Mouse (Mus musculus): Measurements from ENCODE around the gene Ncoa1. TPM values are rescaled to one million over a fixed set of nuclear protein-coding genes. Genes with fewer than 3 reads are reported as not detected.
"Not testable (repeated sequence)": the region's sequence is repeated elsewhere in the genome, so short reads cannot be mapped to it uniquely, and the experiment has no call there.

Ncoa1 gene
- total RNA-seq, 2 experiments from 2014 or later: 98.4 to 101 TPM

DNA sequence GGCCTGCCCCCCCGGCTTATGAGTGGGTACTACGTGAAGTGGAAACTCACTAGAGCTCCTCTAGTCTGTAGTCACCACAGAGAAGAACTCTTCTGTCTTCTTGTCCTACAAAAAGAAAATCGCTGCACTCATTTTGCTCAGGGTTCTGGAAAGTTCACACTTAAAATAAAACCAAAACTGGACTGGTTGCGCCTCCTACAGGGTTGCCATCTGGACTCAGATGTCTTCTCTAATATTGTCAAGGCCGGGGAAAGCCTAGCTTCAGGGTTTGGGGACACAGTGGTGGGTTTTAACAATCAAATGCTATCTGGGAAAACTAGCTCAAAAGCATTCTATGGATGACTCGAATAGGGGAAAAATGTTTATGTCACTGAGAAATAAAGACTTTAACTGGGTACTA lies 227.2 kb downstream of the Ncoa1 start:
- no peak for DNase-seq (ENCODE audit: low spot score in 2 of 2)
- intact Hi-C loops (cut with DNase I): no loop called here

DNA sequence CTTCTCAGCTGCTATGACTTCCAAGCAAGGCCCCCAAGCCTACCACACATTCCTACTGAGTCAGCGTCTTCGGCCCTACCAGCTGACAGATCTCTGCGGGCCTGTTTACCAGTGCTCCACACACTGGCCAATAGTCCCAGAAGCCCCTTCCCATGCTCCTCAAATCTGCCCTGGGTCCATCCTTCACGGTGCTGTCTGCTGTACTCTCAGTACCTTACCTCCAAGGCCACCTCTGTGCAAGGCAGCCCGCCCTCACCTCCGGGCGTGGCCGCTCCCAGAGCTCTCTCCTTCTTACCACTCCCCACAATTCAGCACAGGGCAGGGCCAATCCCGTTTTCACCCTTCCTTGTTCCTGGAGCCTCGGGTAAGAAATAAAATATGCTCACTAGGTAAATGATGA lies 231.2 kb downstream of the Ncoa1 start:
- DNase-seq (ENCODE audit: low spot score in 2 of 2): no peak
- intact Hi-C loops (cut with DNase I): no loop called here

DNA sequence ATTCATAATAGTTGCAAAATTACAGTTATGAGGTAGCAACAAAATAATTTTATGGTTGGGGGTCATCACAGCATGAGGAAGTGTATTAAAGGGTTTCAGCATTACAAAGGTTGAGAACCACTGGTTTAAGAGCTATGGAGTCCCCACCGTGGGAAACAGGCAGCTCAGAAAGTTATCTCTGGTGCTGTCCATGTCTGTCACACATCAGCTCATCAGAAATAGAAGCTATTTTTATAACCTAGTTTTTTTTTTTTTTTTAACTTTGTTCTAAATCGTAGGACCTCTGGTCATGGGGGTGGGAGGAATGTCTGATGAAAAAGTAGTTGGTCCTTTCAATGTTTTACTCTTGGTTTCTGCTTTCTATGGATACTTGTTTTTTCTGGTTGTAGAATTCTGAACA lies 233.2 kb downstream of the Ncoa1 start:
- no peak for DNase-seq (ENCODE audit: low spot score in 2 of 2)
- intact Hi-C loops (cut with DNase I): no loop called here

DNA sequence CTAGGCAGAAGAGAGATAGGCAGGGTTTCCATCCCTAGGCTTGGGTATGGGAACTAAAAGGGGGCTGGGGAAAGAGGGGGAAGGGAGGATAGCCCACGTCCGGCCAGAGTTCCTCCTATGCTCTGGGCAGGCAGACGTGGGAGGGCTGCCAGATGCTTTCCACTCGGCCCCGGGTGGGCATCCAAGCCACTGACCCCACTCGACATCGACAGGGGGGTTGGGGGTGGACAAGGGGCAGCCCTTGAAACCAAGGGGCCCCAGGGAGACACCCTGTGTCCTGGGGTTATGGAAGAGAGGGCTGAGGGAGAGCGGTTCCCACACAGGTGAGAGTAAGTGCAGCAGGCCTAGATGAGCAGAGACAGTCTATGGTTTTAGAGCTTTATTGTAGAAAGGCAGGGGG lies 236.7 kb downstream of the Ncoa1 start:
- DNase-seq (ENCODE audit: low spot score in 2 of 2); intact Hi-C loops (cut with DNase I): not testable (repeated sequence)

DNA sequence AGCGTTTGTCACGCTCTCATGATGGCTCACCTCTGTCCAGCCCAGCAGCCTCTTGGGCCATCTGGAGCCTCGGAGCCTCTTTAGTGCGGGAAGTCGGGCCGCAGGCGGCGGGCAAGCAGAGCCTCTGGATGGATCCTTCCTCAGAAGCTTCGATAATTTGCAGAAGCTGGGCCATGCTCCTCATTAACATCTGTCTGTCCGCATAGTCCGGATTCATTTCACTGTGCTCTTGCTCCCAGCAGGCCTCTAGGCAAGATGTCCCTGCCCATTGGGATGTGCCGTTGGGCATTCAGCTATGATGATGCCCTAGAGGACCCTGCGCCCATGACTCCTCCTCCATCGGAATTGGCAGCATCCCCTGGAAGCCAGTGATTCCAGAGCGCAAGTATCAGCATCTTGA lies 239.5 kb downstream of the Ncoa1 start:
- DNase-seq (ENCODE audit: low spot score in 2 of 2): no peak
- intact Hi-C loops (cut with DNase I): no loop called here

DNA sequence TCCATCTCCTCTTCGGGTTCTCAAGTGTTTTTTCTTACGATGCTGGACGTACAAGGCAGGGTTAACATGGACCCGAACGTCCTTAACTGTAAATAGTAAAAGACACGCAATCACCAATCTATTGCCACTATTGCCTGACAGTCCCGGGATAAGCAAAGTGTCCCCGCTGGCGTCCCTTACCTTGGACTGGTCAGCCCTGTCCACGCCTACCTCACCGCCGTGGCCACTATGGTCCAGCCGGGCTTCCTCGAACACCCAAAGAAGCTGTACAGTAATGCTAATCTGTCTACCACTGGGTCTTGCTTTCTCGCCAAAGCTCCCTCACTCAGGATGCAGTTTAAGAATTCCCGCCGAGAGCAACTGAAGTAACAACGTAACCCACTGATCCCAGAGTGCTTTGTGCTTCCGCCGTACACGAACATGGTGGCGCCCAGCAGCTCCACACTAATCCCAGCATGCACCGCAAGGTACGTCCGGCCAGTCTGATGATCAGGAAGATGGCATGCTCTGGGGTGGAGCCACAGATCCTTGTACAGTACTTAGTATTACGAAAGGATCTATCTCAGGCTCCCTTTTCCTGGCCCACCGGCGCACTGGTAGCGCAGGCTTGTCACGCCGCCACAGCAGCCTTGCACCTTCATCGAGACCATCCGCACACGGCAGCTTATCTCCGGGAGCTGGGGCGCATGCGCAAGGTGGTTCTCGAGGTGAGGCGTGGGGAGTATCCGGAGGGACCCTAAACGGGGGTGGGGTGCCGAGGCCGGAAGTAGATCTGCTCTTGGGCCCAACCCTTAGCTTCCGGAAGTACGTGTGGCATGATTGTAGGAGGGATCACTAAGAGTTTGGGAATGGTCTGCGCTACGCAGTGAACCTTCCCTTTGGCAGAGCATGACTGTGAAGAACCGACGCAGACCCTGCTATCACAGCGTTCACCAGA lies 243.1 kb downstream of the Ncoa1 start, which contains the start of the genes Ptrhd1 and Cenpo:
Gene Ptrhd1 (plus strand): TSS at position 456 of the 937 bp plus-strand sequence.
Gene Cenpo (minus strand): TSS at position 723 of the 937 bp plus-strand sequence.
- DNase-seq (ENCODE audit: low spot score in 2 of 2): peak; percentile 98 to 99
- intact Hi-C loops (cut with DNase I): loop anchor here (5.0 kb wide), 1 partner anchor 313 kb away; no protein-coding TSS in a partner anchor

DNA sequence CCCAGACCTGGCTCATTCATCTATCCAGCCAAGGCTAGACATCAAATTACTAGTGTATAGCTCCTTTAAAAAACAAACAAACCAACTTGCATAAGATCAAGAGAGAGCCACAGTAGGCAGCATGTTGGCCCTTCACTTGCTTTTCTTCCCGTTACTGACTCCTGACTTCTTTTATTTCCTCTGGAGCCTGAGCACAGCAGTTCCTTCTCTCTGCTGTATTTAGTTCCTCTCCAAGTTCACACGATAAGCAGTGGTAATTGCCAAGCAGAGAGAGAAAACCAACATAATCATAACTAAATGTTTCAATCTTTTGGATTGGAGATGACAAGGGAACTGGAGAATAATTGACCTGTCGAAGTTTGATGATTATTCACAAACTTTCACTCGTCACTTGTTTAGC lies 244.2 kb downstream of the Ncoa1 start:
- DNase-seq (ENCODE audit: low spot score in 2 of 2): no peak
- intact Hi-C loops (cut with DNase I): loop anchor here (5.0 kb wide), 1 partner anchor 315 kb away; no protein-coding TSS in a partner anchor

DNA sequence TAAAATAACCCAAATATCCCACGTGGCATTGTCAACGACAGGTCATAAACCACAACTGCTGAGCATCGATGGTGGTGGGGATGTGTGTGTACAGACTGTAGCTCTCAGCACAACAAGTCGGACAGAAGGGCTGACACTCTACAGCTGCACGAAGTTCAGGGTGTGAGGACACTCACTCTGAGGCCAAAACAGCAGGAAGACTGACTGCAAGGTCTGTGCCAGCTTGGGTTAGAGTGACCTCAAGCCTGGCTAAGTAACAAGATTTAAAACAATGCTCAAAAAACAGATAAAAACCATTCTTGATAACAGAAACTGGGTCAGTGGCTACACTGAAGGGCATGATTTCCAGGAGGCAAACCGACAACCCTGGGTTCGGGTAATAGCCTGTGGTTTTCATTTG lies 246.8 kb downstream of the Ncoa1 start:
- intact Hi-C loops (cut with DNase I): loop anchor here (5.0 kb wide), 1 partner anchor 317 kb away; no protein-coding TSS in a partner anchor
- no peak for DNase-seq (ENCODE audit: low spot score in 2 of 2)

DNA sequence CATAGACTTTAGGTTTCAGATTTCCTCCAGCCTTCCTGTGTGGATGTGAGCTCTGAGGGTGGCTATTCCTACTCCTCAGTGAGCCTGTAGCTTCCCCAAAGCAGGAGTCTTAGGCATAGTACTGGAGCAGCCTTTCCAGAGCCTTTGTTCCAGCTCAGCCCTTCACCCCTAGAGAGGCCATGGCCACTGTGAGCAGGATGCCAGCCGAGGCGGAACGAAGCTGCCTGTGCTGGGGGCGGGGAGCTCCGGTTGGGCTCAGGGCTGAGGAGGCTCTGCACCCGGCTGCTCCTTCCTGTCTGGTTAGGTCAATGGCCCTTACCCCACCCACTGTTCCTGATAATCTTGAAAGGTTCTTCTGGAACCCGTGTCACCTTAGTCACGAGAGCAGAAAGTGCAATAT lies 264.1 kb downstream of the Ncoa1 start:
- no peak for DNase-seq (ENCODE audit: low spot score in 2 of 2)
- intact Hi-C loops (cut with DNase I): no loop called here

DNA sequence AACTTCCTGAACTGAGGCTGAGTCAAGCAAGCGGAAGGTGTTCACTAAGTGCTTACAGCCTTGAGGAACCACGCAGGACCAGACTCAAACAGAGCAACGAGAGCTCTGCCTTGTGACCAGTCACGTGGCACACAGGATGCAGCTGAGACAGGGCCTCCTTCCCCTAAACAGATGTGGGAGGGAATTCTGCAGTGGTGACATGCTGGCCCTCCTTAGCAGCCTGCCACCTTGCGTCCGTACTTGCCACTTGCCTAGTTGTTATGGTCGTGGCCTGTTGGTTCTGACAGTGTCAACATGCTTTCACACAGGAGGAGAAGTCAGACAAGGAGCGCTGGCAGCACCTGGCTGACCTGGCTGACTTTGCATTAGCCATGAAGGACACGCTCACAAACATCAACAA lies 265.8 kb downstream of the Ncoa1 start:
- peak in 1 of 2 experiments; percentile 30 for DNase-seq (ENCODE audit: low spot score in 2 of 2)
- intact Hi-C loops (cut with DNase I): no loop called here

DNA sequence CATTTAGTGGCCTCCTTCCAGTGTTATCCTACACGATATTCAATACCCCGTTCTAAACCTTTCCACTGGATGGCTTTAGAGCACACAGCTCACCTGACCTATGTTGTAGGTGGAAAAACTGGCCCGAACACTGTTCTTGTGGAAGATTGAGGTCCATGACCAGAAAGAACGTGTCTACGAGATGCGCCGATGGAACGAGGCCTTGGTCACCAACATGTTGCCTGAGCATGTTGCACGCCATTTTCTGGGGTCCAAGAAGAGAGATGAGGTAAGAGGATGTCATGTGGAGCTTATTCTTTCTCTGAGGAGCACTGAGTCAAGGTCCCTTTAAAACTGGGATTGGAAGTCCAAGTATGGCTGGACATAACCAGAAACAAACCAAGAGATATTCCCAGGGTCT lies 267.8 kb downstream of the Ncoa1 start:
- intact Hi-C loops (cut with DNase I): loop anchor here (2.0 to 5.0 kb wide), 3 partner anchors 77 to 282 kb away; partner anchors contain the start of gene Adcy3

DNA sequence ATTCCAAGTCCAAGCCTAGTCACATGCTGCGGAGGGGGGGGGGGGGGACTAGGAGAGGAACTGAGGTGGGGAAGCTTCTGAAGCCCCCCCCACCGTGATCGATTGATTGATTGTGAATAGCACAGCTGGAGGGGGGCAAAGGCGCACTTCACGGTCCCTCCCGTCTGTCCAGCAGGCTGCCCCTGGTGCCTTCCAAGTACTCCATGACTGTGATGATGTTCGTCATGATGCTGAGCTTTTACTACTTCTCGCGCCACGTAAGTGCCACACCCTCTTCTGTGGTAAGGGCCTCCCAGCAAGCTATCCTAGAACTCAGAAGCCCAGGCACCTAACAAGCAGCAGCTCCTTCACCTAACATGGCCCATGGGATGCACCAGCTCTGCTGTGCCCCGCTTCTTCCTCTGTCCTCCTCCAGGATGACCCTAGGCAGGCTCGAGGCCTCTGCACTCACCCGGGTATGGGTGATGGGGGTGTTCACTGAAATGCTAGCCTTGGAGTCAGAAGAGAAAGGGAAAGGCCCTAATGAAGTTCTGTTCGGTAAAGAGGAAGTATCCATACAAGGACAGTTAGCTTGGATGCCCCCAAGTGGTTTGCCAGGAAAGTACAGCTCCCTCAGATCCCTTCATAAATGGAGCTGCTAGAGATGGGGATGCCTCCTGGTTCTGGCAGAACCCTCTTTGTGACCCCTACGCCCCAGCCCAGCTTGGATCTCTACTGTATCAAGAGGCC lies 268.4 kb downstream of the Ncoa1 start:
- peak; percentile 68 to 82 for DNase-seq (ENCODE audit: low spot score in 2 of 2)
- intact Hi-C loops (cut with DNase I): loop anchor here (2.0 to 5.0 kb wide), 3 partner anchors 76 to 281 kb away; partner anchors contain the start of gene Adcy3

More for the DNA sequence above, 267.8 kb downstream of the Ncoa1 start:
- no peak for DNase-seq (ENCODE audit: low spot score in 2 of 2)

DNA sequence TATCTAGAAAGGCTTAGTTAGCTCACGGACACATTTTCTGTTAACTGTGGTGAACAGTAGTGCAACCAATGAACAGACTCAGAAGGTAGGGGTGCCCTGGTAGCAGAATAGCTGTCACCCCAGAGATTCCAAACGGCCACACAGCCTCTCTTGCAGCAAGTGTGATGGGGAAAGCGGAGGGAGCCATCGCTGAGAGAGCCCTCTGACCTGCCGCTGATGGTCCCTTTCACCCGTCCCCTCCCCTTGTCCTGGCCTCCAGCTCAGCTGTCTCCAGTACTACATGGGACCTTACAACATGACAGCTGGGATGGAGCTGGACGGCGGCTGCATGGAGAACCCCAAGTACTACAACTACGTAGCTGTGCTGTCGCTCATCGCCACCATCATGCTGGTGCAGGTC lies 270.9 kb downstream of the Ncoa1 start:
- DNase-seq (ENCODE audit: low spot score in 2 of 2): no peak
- intact Hi-C loops (cut with DNase I): loop anchor here (5.0 kb wide), 2 partner anchors 74 to 279 kb away; partner anchors contain the start of gene Adcy3

DNA sequence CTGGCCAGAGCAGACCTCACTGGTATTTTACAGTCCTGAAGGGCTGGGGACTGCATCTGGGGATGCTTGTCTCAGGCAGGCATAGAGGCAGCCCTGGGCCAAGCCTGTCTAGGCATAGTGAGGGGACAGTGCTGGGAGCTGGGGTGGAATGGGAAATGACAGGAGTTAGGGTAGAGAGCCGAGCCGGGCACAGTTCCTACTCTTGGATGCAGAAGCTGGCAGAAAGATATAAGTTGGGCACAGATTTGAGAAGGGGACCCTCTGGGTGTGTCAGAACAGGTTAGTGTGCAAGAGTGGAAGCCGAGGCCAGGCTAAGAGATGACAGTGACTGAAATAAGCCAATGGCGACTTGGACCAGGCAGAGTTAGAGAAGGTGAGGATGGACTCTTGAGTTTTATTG lies 274.8 kb downstream of the Ncoa1 start:
- intact Hi-C loops (cut with DNase I): no loop called here

DNA sequence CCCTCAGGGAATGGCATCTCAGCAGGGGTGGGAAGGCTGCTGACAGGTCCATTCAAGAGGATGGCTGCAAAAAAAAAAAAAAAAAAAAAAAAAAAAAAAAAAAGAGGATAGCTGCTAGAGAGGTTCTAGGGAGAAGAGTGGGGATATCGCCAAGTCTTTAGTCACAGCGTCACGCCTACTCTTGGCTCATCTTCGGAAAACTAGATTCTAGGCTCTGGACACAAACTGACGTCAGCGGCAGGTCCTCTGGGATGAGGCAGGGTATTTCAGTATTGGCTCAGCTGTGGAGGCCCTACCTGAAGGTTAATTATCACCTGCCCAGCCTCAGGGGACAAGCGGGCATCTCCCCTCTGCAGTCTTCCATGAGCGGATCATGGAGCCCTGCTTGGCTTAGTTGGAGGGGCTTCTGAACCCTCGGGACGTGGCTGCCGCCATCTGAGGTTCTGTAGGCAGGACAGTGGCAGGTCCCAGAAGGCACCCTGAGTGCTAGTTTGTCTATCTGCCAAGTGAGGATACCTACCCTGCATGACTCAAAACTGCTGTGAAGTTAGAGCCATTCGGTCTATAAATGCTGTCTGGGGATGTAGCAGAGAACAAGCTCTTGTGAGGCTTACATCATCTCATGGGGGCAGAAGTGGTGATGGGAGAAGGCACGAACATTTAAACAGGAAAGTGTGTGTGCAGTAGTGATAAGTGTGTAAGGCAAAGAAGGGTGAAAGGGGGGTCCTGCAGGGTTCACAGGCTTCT lies 275.4 kb downstream of the Ncoa1 start:
- intact Hi-C loops (cut with DNase I): no loop called here
- peak; percentile 62 to 93 for DNase-seq (ENCODE audit: low spot score in 2 of 2)

More for the DNA sequence above, 274.8 kb downstream of the Ncoa1 start:
- no peak for DNase-seq (ENCODE audit: low spot score in 2 of 2)

DNA sequence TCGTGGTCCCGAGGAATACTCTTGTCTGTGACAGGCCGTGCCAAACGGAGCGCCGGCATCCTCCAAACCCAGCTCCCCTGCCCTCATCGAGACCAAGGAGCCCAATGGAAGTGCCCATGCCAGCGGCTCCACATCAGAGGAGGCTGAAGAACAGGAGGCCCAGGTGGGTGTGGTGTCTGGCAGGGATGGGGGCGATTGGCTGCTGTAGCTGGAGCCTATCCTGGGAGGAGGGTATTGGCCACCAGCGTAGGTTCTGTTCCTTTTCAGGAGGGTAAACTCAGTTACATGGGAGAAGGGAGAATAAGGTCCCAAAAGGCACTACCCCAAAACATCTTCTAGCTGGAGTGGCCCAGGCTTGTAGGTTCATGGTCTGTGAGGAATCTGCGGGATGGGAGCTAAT lies 277.7 kb downstream of the Ncoa1 start:
- no peak for DNase-seq (ENCODE audit: low spot score in 2 of 2)
- intact Hi-C loops (cut with DNase I): no loop called here

DNA sequence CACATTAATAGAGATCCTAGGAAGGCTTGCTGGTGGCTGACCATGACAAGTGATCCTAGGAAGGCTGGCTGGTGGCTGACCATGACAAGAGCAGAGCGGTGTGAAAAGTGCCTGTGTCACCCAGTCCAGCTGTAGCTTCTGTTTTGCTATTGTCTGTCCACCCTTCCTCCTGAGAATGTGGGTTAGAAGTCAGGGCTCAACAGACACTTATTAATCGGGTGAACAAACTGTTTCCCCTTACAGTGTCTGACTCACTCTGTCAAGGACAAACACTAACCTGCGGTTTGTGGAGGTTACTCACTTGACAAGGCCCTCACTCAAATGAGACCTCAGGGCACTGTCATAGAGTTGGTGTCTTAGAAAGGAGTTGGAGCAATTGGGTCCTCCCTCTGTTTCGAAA lies 278.3 kb downstream of the Ncoa1 start:
- no peak for DNase-seq (ENCODE audit: low spot score in 2 of 2)
- intact Hi-C loops (cut with DNase I): no loop called here
